Mouse (Mus musculus): ENCODE data around the gene Gm11938. TPM values are rescaled to one million over a fixed set of nuclear protein-coding genes. Genes with fewer than 3 reads are reported as not detected.
"Not testable (repeated sequence)": the region's sequence is repeated elsewhere in the genome, so short reads cannot be mapped to it uniquely, and the experiment has no call there.

The Gm11938 gene
- polyA plus RNA-seq (2015; fragmentation: Nextera tagmentation; extraction: Ambion mirVana): not detected in 2 replicates

DNA sequence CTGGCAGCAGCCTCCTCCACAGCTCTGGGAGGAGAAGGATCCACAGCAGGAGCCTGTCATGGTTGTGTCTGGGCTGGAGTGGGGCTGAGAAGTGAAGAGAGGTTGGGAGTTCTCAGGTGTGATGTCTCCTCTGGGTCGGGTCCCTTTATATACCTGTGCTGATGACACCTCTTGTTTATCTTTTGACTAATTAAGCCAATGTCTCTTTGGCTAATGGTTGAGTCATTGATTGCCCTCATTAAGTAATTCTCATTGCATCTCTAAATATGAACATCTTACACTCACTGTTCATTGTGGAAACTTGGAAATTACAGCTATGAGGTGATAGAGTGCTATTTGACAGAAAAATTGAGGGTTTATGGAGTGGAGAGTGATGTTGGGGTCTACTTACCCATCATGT, at the start of gene Gm11938:
Gm11938 (minus strand) TSS at position 101 of the 400 bp plus-strand sequence.
- WGBS: 76% methylated on average over 1 of the region's 1 CpGs
- not testable (repeated sequence) for ATAC-seq (ENCODE audit: low FRiP score)

GRCm38 (mm10) chr11:99650136-99650535, 47.0 kb upstream of the Gm11938 start, which contains the start of gene Gm11555:
TSS of gene Gm11555 (minus strand) at chr11:99650236.
- no peaks in the 10 kb centered on the region for H3K36me3 ChIP-seq
- H3K4me2 ChIP-seq: no peak within 1 kb of the TSS
- H3K27me3 ChIP-seq (replicated peaks): no peaks in the 10 kb centered on the region
- H3K4me3 ChIP-seq (replicated peaks): no peak within 1 kb of the TSS
- H3K27ac ChIP-seq (replicated peaks): no peak within 1 kb of the TSS
- no peak within 1 kb of the TSS for H3K9ac ChIP-seq (replicated peaks)
- ATAC-seq (ENCODE audit: low FRiP score): no peak
- no peaks in the 10 kb centered on the region for H3K9me3 ChIP-seq (replicated peaks)
- H3K4me1 ChIP-seq: no peaks in the 10 kb centered on the region
- 91% methylated on average over 2 of the region's 2 CpGs for WGBS

More for the DNA sequence above, at the start of gene Gm11938:
- not testable (repeated sequence) for H3K36me3 ChIP-seq; H3K27me3 ChIP-seq (replicated peaks); H3K4me1 ChIP-seq; H3K4me3 ChIP-seq (replicated peaks); H3K4me2 ChIP-seq; H3K9me3 ChIP-seq (replicated peaks); H3K27ac ChIP-seq (replicated peaks); H3K9ac ChIP-seq (replicated peaks)

DNA sequence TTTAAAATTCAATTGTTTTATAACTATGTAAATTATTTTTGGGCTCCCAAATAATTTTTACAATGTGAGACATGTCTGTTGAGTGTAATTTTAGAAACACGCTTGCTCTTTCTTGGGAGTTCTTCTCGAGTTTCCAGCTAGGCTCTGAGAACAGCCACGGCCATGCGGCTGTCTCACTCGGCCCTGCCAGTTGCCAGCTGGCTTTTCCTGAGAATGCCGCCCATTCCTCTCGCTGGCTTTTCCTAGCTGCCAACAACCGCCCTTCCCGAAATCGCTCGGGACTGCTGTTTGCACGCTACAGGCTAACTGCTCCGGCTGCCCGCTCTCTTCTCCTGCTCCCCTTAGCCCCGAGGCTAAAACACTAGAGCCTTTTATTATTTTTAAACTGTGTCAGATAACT, 43.3 kb upstream of the Gm11938 start:
- Histone ChIP-seq H3K9ac (replicated peaks) (no peak overlapping the region), H3K36me3 (no peaks in the 10 kb centered on the region), H3K27ac (replicated peaks) (no peak overlapping the region), H3K27me3 (replicated peaks) (no peaks in the 10 kb centered on the region), H3K9me3 (replicated peaks) (no peaks in the 10 kb centered on the region), H3K4me2 (no peak overlapping the region), H3K4me3 (replicated peaks) (no peak overlapping the region), H3K4me1 (no peaks in the 10 kb centered on the region)
- 90% methylated on average over 15 of the region's 15 CpGs for WGBS
- no peak for ATAC-seq (ENCODE audit: low FRiP score)

- no peak overlapping the region for H3K4me2 ChIP-seq
- H3K36me3 ChIP-seq: no peaks in the 10 kb centered on the region
- WGBS: 44% methylated on average over 3 of the region's 3 CpGs
- no peak for ATAC-seq (ENCODE audit: low FRiP score)
- no peaks in the 10 kb centered on the region for H3K9me3 ChIP-seq (replicated peaks)
- H3K9ac ChIP-seq (replicated peaks): no peak overlapping the region
- H3K4me1 ChIP-seq: no peaks in the 10 kb centered on the region
- no peaks in the 10 kb centered on the region for H3K27me3 ChIP-seq (replicated peaks)
- H3K4me3 ChIP-seq (replicated peaks): no peak overlapping the region
- H3K27ac ChIP-seq (replicated peaks): no peak overlapping the region
Observed at GRCm38 (mm10) chr11:99644351-99644750, 41.2 kb upstream of the Gm11938 start.

GRCm38 (mm10) chr11:99643635-99644139, 40.6 kb upstream of the Gm11938 start, which contains the start of gene Krtap4-7:
TSS of gene Krtap4-7 (minus strand) at chr11:99644089.
- not testable (repeated sequence) for H3K36me3 ChIP-seq; H3K4me2 ChIP-seq; H3K9ac ChIP-seq (replicated peaks); H3K9me3 ChIP-seq (replicated peaks); H3K4me1 ChIP-seq; H3K4me3 ChIP-seq (replicated peaks); H3K27ac ChIP-seq (replicated peaks); ATAC-seq (ENCODE audit: low FRiP score); H3K27me3 ChIP-seq (replicated peaks)
- WGBS: 81% methylated on average over 9 of the region's 9 CpGs

- Histone ChIP-seq H3K4me3 (replicated peaks) (no peak overlapping the region), H3K9ac (replicated peaks) (no peak overlapping the region), H3K9me3 (replicated peaks) (no peaks in the 10 kb centered on the region), H3K36me3 (no peaks in the 10 kb centered on the region), H3K4me2 (no peak overlapping the region), H3K27ac (replicated peaks) (no peak overlapping the region), H3K4me1 (no peaks in the 10 kb centered on the region), H3K27me3 (replicated peaks) (no peaks in the 10 kb centered on the region)
- ATAC-seq (ENCODE audit: low FRiP score): no peak
- WGBS: 55% methylated on average over 1 of the region's 1 CpGs
Observed at GRCm38 (mm10) chr11:99640926-99641325, 37.8 kb upstream of the Gm11938 start.

DNA sequence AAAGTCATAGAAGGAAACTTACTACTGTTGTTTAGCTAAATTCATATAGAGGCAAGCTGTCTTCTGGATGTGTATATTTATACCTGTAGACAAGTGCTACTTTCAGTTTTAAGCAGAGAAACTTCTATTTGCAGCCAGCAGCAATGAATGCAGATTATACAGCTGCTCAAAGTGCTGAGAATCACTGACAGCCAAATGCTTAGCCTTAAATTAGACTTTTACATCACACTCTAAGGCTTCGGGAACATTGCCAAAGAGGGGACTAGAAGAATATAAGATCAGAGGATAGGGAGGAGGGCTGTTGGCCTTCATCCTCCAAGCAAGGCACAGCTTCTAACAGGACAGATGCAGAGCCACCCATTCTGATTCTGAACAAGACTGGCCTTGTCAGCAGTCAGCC, 34.0 kb upstream of the Gm11938 start:
- WGBS: 71% methylated on average over 1 of the region's 1 CpGs
- no peak overlapping the region for H3K4me3 ChIP-seq (replicated peaks)
- H3K9me3 ChIP-seq (replicated peaks): no peaks in the 10 kb centered on the region
- no peak overlapping the region for H3K4me2 ChIP-seq
- H3K27ac ChIP-seq (replicated peaks): no peak overlapping the region
- no peaks in the 10 kb centered on the region for H3K4me1 ChIP-seq
- no peak overlapping the region for H3K9ac ChIP-seq (replicated peaks)
- no peaks in the 10 kb centered on the region for H3K27me3 ChIP-seq (replicated peaks)
- ATAC-seq (ENCODE audit: low FRiP score): no peak
- H3K36me3 ChIP-seq: no peaks in the 10 kb centered on the region

DNA sequence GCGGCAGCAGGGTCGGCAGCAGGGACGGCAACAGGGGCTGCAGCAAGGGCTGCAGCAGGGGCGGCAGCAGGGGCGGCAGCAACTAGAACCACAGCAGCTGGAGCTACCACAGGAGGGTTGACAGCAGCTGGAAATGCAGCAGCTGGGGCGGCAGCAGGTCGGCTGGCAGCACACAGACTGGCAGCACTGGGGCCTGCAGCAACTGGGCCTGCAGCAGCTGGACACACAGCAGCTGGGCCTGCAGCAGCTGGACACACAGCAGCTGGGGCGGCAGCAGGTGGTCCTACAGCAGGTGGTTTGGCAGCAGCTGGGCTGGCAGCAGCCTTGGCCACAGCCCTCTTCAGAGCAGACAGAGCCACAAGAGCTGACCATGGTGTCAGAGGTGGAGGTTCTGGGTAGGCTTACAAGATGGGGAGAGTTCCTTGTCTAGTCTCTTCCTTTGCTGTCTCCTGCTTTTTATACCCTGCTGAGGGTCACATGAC, 31.6 kb upstream of the Gm11938 start, which contains the start of gene Krtap4-2:
Krtap4-2 (minus strand) TSS at position 432 of the 482 bp plus-strand sequence.
- Histone ChIP-seq H3K4me1 (no peaks in the 10 kb centered on the region), H3K27me3 (replicated peaks) (no peaks in the 10 kb centered on the region), H3K36me3 (no peaks in the 10 kb centered on the region), H3K4me3 (replicated peaks) (no peak within 1 kb of the TSS), H3K9me3 (replicated peaks) (no peaks in the 10 kb centered on the region), H3K4me2 (no peak within 1 kb of the TSS), H3K9ac (replicated peaks) (no peak within 1 kb of the TSS), H3K27ac (replicated peaks) (no peak within 1 kb of the TSS)
- WGBS: 38% methylated on average over 8 of the region's 8 CpGs
- ATAC-seq (ENCODE audit: low FRiP score): no peak

DNA sequence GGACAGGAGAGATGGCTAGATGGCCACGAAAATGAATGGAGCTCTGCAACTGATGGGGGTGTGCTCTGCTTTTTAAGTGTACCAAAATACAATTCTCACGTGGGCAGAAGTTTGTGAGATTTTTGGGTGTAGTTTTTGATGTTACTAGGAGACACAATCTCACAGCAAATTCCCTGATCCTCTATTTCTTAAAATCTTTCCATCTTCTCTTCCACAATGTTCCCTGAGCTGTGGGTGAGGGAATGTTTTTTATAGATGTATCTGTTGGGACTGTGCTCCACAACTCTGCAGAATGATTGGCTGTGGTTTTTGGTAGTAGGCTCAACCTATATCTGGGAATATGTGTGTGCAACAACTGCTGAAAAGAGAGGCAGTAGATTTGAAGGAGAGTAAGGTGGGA, 30.2 kb upstream of the Gm11938 start:
- Histone ChIP-seq H3K4me2 (no peak overlapping the region), H3K27me3 (replicated peaks) (no peaks in the 10 kb centered on the region), H3K27ac (replicated peaks) (no peak overlapping the region), H3K36me3 (no peaks in the 10 kb centered on the region), H3K4me3 (replicated peaks) (no peak overlapping the region), H3K9me3 (replicated peaks) (no peaks in the 10 kb centered on the region), H3K4me1 (no peaks in the 10 kb centered on the region), H3K9ac (replicated peaks) (no peak overlapping the region)
- no peak for ATAC-seq (ENCODE audit: low FRiP score)
- 61% methylated on average over 2 of the region's 2 CpGs for WGBS

DNA sequence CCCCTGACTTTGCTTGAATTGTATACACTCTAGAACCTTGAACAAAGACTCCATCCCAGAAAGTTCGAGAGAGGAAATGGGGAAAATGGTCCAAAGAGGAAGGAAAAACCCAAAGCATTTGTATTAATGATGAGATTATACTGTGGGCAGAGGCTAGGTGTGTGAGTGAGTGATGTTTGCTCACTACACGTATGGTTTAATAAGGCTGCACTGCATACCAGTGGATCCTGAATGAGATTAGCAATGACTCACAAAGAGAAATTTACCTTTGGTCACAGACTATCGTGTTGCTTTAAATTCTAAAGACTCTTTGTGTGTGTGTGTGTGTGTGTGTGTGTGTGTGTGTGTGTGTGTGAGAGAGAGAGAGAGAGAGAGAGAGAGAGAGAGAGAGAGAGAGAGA, 27.8 kb upstream of the Gm11938 start:
- Histone ChIP-seq H3K4me3 (replicated peaks) (no peak overlapping the region), H3K36me3 (no peaks in the 10 kb centered on the region), H3K27ac (replicated peaks) (no peak overlapping the region), H3K4me2 (no peak overlapping the region), H3K4me1 (no peaks in the 10 kb centered on the region), H3K9me3 (replicated peaks) (no peaks in the 10 kb centered on the region), H3K9ac (replicated peaks) (no peak overlapping the region), H3K27me3 (replicated peaks) (no peaks in the 10 kb centered on the region)
- no peak for ATAC-seq (ENCODE audit: low FRiP score)
- 79% methylated on average over 3 of the region's 3 CpGs for WGBS

- H3K9me3 ChIP-seq (replicated peaks): no peaks in the 10 kb centered on the region
- H3K27ac ChIP-seq (replicated peaks): no peak within 1 kb of the TSS
- ATAC-seq (ENCODE audit: low FRiP score): no peak
Observed at GRCm38 (mm10) chr11:99628138-99628537, 25.0 kb upstream of the Gm11938 start, which contains the start of gene Krtap4-1. TSS of gene Krtap4-1 (minus strand) at chr11:99628238.

DNA sequence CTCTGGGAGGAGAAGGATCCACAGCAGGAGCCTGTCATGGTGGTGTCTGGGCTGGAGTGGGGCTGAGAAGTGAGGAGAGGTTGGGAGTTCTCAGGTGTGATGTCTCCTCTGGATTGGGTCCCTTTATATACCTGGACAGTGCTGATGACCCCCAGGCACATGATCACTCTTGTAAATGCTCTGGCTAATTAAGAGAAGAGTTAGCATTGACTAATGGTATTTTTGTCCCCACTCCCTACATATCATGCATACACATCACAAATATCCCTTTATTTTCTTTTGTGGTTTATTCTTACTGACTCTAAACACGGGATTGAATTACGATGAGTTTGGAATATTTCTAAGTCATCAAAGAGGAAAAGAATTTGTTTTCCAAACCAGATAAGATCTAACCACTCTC, 17.2 kb upstream of the Gm11938 start, which contains the start of gene Gm11562:
Gm11562 (minus strand) TSS at position 101 of the 400 bp plus-strand sequence.
- H3K27ac ChIP-seq (replicated peaks): no peak within 1 kb of the TSS
- no peaks in the 10 kb centered on the region for H3K36me3 ChIP-seq
- no peak within 1 kb of the TSS for H3K9ac ChIP-seq (replicated peaks)
- no peak within 1 kb of the TSS for H3K4me3 ChIP-seq (replicated peaks)
- no peak for ATAC-seq (ENCODE audit: low FRiP score)
- H3K9me3 ChIP-seq (replicated peaks): no peaks in the 10 kb centered on the region
- WGBS: 95% methylated on average over 2 of the region's 2 CpGs
- H3K27me3 ChIP-seq (replicated peaks): no peaks in the 10 kb centered on the region
- H3K4me2 ChIP-seq: no peak within 1 kb of the TSS
- H3K4me1 ChIP-seq: no peaks in the 10 kb centered on the region

More at GRCm38 (mm10) chr11:99628138-99628537, 25.0 kb upstream of the Gm11938 start, which contains the start of gene Krtap4-1:
- Histone ChIP-seq H3K4me1 (no peaks in the 10 kb centered on the region), H3K9ac (replicated peaks) (no peak within 1 kb of the TSS), H3K36me3 (no peaks in the 10 kb centered on the region), H3K4me2 (no peak within 1 kb of the TSS), H3K4me3 (replicated peaks) (no peak within 1 kb of the TSS), H3K27me3 (replicated peaks) (no peaks in the 10 kb centered on the region)
- WGBS: 84% methylated on average over 4 of the region's 4 CpGs

Measured in neural tube, embryonic 15.5 days (tissue).